Mouse (Mus musculus) hindbrain, embryonic 15.5 days (tissue): ENCODE measurements around the gene Pga5. TPM values are rescaled to one million over a fixed set of nuclear protein-coding genes. Genes with fewer than 3 reads are reported as not detected.

ENCODE experiments used
- ATAC-seq: fragments of 200-750 bp; cut with Nextera tagmentation; 2 replicates; pipeline ENCODE4 v1.8.0; 2017; ENCODE audit warnings: low read depth, moderate number of reproducible peaks, moderate TSS enrichment; ENCODE audit not compliant: low FRiP score
- H3K27ac ChIP-seq: fragments of 300-500 bp; sonication (generic); replicated peaks from 2 replicates; pipeline ENCODE4 v1.5.1; 2015; ENCODE audit warnings: mild to moderate bottlenecking, inconsistent platforms
- H3K27me3 ChIP-seq: fragments of 300-500 bp; sonication (generic); 2 replicates; pipeline ENCODE4 v1.6.1; 2015; ENCODE audit warnings: control low read depth, inconsistent platforms
- H3K36me3 ChIP-seq: fragments of 300-500 bp; sonication (generic); 2 replicates; pipeline ENCODE4 v1.6.1; 2015; ENCODE audit warnings: control low read depth, inconsistent platforms
- H3K4me1 ChIP-seq: fragments of 300-500 bp; sonication (generic); replicated peaks from 2 replicates; pipeline ENCODE4 v1.6.1; 2015; ENCODE audit warnings: control low read depth, inconsistent platforms
- H3K4me2 ChIP-seq: fragments of 300-500 bp; sonication (generic); 2 replicates; pipeline ENCODE4 v1.6.1; 2015; ENCODE audit warnings: moderate library complexity, mild to moderate bottlenecking, inconsistent platforms
- H3K4me3 ChIP-seq: fragments of 300-500 bp; sonication (generic); 2 replicates; pipeline ENCODE4 v1.5.1; 2015; ENCODE audit warnings: mild to moderate bottlenecking, inconsistent platforms
- H3K9ac ChIP-seq: fragments of 300-500 bp; sonication (generic); 2 replicates; pipeline ENCODE4 v1.6.1; 2015; ENCODE audit warnings: inconsistent platforms
- H3K9me3 ChIP-seq: fragments of 300-500 bp; sonication (generic); 2 replicates; pipeline ENCODE4 v1.6.1; 2016; ENCODE audit warnings: control low read depth, inconsistent platforms
- WGBS: fragments of 180-500 bp; shearing (Covaris S2); methylation state at CpG from one replicate; pipeline ENCODE4 v1.1.7; 2015; 5-methylcytosine and 5-hydroxymethylcytosine counted together
- polyA plus RNA-seq: library from polyadenylated mRNA; unstranded; fragments of >200 nt; fragmentation: Nextera tagmentation; extraction: Ambion mirVana; gene quantifications from 2 replicates; pipeline ENCODE4 v1.2.1, GENCODE M21; 2015

Pga5 gene
- not detected in 2 replicates for polyA plus RNA-seq

- Histone ChIP-seq H3K27me3 (0 out of 2 replicates have a peak, but pooled peaks cover 4% of the 10 kb centered on the region), H3K9ac (no peak within 1 kb of the TSS), H3K4me3 (no peak within 1 kb of the TSS), H3K27ac (no peak within 1 kb of the TSS), H3K4me2 (no peak within 1 kb of the TSS), H3K4me1 (no peaks in the 10 kb centered on the region; the same call in 1 of the 2 replicates), H3K9me3 (no peaks in the 10 kb centered on the region), H3K36me3 (no peaks in the 10 kb centered on the region)
- WGBS = 46% methylated on average over 6 of the region's 6 CpGs
- ATAC-seq = peak; percentile 69
Observed at GRCm38 (mm10) chr19:10677915-10678771, at the start of gene Pga5. Gene Pga5 (minus strand): TSS chr19:10678071.

- H3K27me3 ChIP-seq = no peaks in the 10 kb centered on the region
- H3K4me3 ChIP-seq = no peak overlapping the region
- no peaks in the 10 kb centered on the region for H3K36me3 ChIP-seq
- H3K27ac ChIP-seq = no peak overlapping the region
- no peak for ATAC-seq
- H3K9ac ChIP-seq = no peak overlapping the region
- H3K4me1 ChIP-seq = peaks cover 22% of the 10 kb centered on the region
- WGBS = 70% methylated on average over 13 of the region's 13 CpGs
- no peak overlapping the region for H3K4me2 ChIP-seq
- no peaks in the 10 kb centered on the region for H3K9me3 ChIP-seq
Observed at GRCm38 (mm10) chr19:10724629-10725363, 46.9 kb upstream of the Pga5 start.

- Histone ChIP-seq H3K9me3 (no peaks in the 10 kb centered on the region), H3K27me3 (no peaks in the 10 kb centered on the region), H3K36me3 (no peaks in the 10 kb centered on the region), H3K27ac (peak overlapping the region; percentile 46), H3K4me3 (no peak overlapping the region), H3K4me1 (peaks cover 26% of the 10 kb centered on the region), H3K9ac (no peak overlapping the region), H3K4me2 (no peak overlapping the region)
- ATAC-seq = peak; percentile 24; the same call in 1 of the 2 replicates
- 48% methylated on average over 5 of the region's 5 CpGs for WGBS
Observed at GRCm38 (mm10) chr19:10723649-10724048, 45.8 kb upstream of the Pga5 start.

GRCm38 (mm10) chr19:10723084-10723483, 45.2 kb upstream of the Pga5 start:
- Histone ChIP-seq H3K9ac (no peak overlapping the region), H3K36me3 (no peaks in the 10 kb centered on the region), H3K27me3 (no peaks in the 10 kb centered on the region), H3K9me3 (no peaks in the 10 kb centered on the region), H3K4me1 (peaks cover 26% of the 10 kb centered on the region), H3K4me3 (no peak overlapping the region), H3K4me2 (0 out of 2 replicates have a peak overlapping the region, but pooled peaks have one; percentile 4), H3K27ac (peak overlapping the region; percentile 46)
- 13% methylated on average over 13 of the region's 13 CpGs for WGBS
- ATAC-seq = no peak

GRCm38 (mm10) chr19:10721064-10721463, 43.2 kb upstream of the Pga5 start:
- Histone ChIP-seq H3K4me2 (no peak overlapping the region), H3K36me3 (no peaks in the 10 kb centered on the region), H3K4me1 (peaks cover 26% of the 10 kb centered on the region), H3K4me3 (no peak overlapping the region), H3K9ac (no peak overlapping the region), H3K27me3 (no peaks in the 10 kb centered on the region), H3K9me3 (no peaks in the 10 kb centered on the region), H3K27ac (no peak overlapping the region)
- ATAC-seq = no peak
- 52% methylated on average over 5 of the region's 5 CpGs for WGBS

GRCm38 (mm10) chr19:10720524-10720923, 42.7 kb upstream of the Pga5 start:
- no peak for ATAC-seq
- H3K4me2 ChIP-seq = no peak overlapping the region
- H3K9me3 ChIP-seq = no peaks in the 10 kb centered on the region
- 30% methylated on average over 3 of the region's 3 CpGs for WGBS
- no peak overlapping the region; the same call in 1 of the 2 replicates for H3K27ac ChIP-seq
- H3K4me1 ChIP-seq = peaks cover 26% of the 10 kb centered on the region
- no peak overlapping the region for H3K9ac ChIP-seq
- H3K36me3 ChIP-seq = no peaks in the 10 kb centered on the region
- no peaks in the 10 kb centered on the region for H3K27me3 ChIP-seq
- H3K4me3 ChIP-seq = no peak overlapping the region

GRCm38 (mm10) chr19:10719751-10720150, 41.9 kb upstream of the Pga5 start:
- H3K9me3 ChIP-seq = no peaks in the 10 kb centered on the region
- no peak overlapping the region for H3K4me3 ChIP-seq
- ATAC-seq = no peak
- 32% methylated on average over 2 of the region's 2 CpGs for WGBS
- no peak overlapping the region for H3K4me2 ChIP-seq
- no peaks in the 10 kb centered on the region for H3K27me3 ChIP-seq
- no peak overlapping the region for H3K9ac ChIP-seq
- no peaks in the 10 kb centered on the region for H3K36me3 ChIP-seq
- H3K27ac ChIP-seq = no peak overlapping the region
- peaks cover 30% of the 10 kb centered on the region for H3K4me1 ChIP-seq

- Histone ChIP-seq H3K36me3 (peaks cover 4% of the 10 kb centered on the region), H3K27ac (no peak overlapping the region), H3K27me3 (no peaks in the 10 kb centered on the region), H3K4me1 (peaks cover 25% of the 10 kb centered on the region), H3K4me3 (no peak overlapping the region), H3K9ac (no peak overlapping the region), H3K9me3 (no peaks in the 10 kb centered on the region), H3K4me2 (no peak overlapping the region)
- no peak for ATAC-seq
- WGBS = 71% methylated on average over 7 of the region's 7 CpGs
Observed at GRCm38 (mm10) chr19:10718251-10718775, 40.4 kb upstream of the Pga5 start.

- no peak overlapping the region for H3K4me2 ChIP-seq
- peak overlapping the region; percentile 43; the same call in 1 of the 2 replicates for H3K27ac ChIP-seq
- peaks cover 23% of the 10 kb centered on the region for H3K36me3 ChIP-seq
- H3K27me3 ChIP-seq = no peaks in the 10 kb centered on the region
- H3K4me1 ChIP-seq = peaks cover 21% of the 10 kb centered on the region
- 84% methylated on average over 6 of the region's 6 CpGs for WGBS
- no peak overlapping the region for H3K9ac ChIP-seq
- H3K9me3 ChIP-seq = no peaks in the 10 kb centered on the region
- no peak overlapping the region for H3K4me3 ChIP-seq
- no peak for ATAC-seq
Observed at GRCm38 (mm10) chr19:10715476-10715875, 37.6 kb upstream of the Pga5 start.

GRCm38 (mm10) chr19:10714682-10715475, 37.0 kb upstream of the Pga5 start:
- 0 out of 2 replicates have a peak, but pooled peaks have one; percentile 55 for ATAC-seq
- WGBS = 37% methylated on average over 4 of the region's 4 CpGs
- H3K27me3 ChIP-seq = no peaks in the 10 kb centered on the region
- no peak overlapping the region for H3K9ac ChIP-seq
- H3K4me1 ChIP-seq = peaks cover 20% of the 10 kb centered on the region
- H3K4me3 ChIP-seq = no peak overlapping the region
- no peak overlapping the region for H3K4me2 ChIP-seq
- H3K36me3 ChIP-seq = peaks cover 23% of the 10 kb centered on the region
- no peaks in the 10 kb centered on the region for H3K9me3 ChIP-seq
- H3K27ac ChIP-seq = peak overlapping the region; percentile 56; the same call in 1 of the 2 replicates

GRCm38 (mm10) chr19:10714168-10714567, 36.3 kb upstream of the Pga5 start:
- Histone ChIP-seq H3K4me3 (no peak overlapping the region), H3K9ac (no peak overlapping the region), H3K4me2 (no peak overlapping the region), H3K4me1 (peaks cover 21% of the 10 kb centered on the region), H3K9me3 (no peaks in the 10 kb centered on the region), H3K36me3 (peaks cover 23% of the 10 kb centered on the region), H3K27ac (peak overlapping the region; percentile 56; the same call in 1 of the 2 replicates), H3K27me3 (no peaks in the 10 kb centered on the region)
- WGBS = 80% methylated on average over 6 of the region's 6 CpGs
- ATAC-seq = no peak
